Mouse (Mus musculus): ENCODE data around the gene Emg1.

DNA sequence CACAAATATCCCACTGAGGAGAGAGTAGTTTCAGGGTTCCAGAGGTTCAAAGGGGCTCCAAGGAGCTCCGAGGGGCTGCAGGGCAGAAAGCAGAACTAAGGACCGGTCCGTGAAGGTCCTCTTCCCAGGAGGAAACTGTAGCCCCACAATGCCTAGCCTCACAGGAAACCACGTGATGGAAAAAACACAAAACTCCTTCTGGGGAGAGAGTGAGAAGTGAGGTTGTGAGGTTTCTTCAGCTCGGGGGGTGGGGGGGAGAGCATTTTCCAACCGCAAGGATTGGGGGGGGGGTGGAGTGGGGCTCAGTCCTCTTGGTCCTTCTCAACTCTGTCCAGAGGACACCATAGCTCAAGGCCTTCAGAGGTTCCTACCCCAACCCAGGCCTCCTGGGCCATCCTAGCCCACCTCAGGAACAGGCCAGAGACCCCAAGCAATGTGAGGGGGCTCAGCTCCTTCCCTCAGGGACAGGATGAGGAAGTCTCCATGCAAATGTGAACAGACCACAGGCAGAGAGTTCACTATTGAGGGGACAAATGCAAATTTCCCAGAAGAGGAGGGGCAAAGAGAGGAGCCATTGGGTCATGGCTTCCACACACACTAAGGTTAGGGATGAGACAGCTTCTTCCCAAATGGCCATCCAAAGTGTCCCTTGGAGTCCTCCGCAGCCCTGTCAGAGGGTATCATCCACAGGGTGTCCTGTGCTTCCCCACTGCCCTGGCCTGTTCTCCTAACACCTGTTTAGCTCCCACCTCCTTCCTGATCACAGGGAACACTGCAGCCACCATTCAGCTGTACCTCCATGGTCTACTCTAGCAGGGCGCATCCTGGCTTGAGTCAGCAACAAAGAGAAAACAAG is 18.1 kb upstream of the Emg1 start:
- TF ChIP-seq CTCF (IDR thresholded peaks at IDR 0.05; ENCODE audit: low read depth), result no peak
- TF ChIP-seq EP300 (IDR thresholded peaks at IDR 0.05; ENCODE audit: low read depth), result no peak
